Mouse (Mus musculus) brown adipose tissue, adult 24 weeks (tissue): Measurements from ENCODE around the gene AK157302. TPM values are rescaled to one million over a fixed set of nuclear protein-coding genes. Genes with fewer than 3 reads are reported as not detected.
"Not testable (repeated sequence)": the region's sequence is repeated elsewhere in the genome, so short reads cannot be mapped to it uniquely, and the experiment has no call there.

Experiments used
- H3K27ac ChIP-seq: fragments of 200-500 bp; replicated peaks from 2 replicates; pipeline ENCODE4 v1.5.1; 2012; ENCODE audit warnings: low read depth, mild to moderate bottlenecking, low read length
- H3K4me1 ChIP-seq: fragments of 200-500 bp; 2 replicates; pipeline ENCODE4 v1.6.1; 2012; ENCODE audit warnings: low read length, mixed read lengths; ENCODE audit not compliant: control insufficient read depth, insufficient read depth, insufficient read length
- H3K4me3 ChIP-seq: fragments of 200-500 bp; 2 replicates; pipeline ENCODE4 v1.5.1; 2012; ENCODE audit warnings: low read depth, mild to moderate bottlenecking, low read length, moderate library complexity; ENCODE audit not compliant: insufficient read depth
- polyA plus RNA-seq: library from polyadenylated mRNA; stranded (reverse); fragments of >200 nt; gene quantifications from 2 replicates; pipeline ENCODE4 v1.2.4, GENCODE M21; 2012; ENCODE audit not compliant: missing spikeins, insufficient read depth, insufficient read length

AK157302 gene
- 1.6 TPM in 1 of 2 replicates, not detected in the other for polyA plus RNA-seq

DNA sequence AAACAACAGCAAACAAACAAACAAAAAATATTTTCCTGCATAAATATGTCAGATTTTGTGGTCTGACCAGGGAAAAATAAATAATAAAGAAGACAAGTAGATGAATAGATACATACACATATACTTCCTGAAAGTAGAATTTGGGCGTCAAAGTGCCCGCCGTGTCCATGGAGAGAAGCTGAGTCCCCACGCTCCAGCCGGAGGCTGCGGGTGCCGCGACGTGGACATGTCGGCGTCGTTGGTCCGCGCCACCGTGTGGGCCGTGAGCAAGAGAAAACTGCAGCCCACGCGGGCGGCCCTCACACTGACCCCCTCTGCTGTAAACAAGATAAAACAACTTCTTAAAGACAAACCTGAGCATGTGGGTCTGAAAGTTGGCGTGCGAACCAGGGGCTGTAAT is at the start of gene AK157302:
Gene AK157302 (plus strand): TSS at position 144 of the 400 bp plus-strand sequence.
- Histone ChIP-seq H3K27ac (no peak within 1 kb of the TSS), H3K4me3 (no peak within 1 kb of the TSS), H3K4me1 (no peaks in the 10 kb centered on the region)

DNA sequence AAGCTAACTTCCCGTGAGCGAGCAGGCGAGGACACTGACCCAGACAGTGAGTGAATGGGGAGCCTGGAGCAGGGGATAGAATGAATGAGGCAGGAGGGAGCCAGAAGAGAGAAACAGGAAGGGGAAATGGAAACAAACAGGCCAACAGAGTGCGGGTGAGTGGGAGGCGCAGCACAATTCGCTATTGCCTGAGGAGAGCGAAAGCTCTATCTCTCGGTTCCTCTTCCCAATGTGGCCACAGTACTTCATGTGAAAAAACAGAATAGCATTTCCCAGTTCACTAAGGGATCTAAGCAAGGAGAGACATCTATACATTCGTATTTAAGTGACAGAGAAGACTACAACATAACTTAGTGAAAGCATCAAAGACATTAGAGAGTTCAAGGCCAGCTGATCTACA is 48.2 kb upstream of the AK157302 start:
- peaks cover 8% of the 10 kb centered on the region; the same call in 1 of the 2 replicates for H3K4me1 ChIP-seq
- no peak overlapping the region for H3K27ac ChIP-seq
- H3K4me3 ChIP-seq = no peak overlapping the region

DNA sequence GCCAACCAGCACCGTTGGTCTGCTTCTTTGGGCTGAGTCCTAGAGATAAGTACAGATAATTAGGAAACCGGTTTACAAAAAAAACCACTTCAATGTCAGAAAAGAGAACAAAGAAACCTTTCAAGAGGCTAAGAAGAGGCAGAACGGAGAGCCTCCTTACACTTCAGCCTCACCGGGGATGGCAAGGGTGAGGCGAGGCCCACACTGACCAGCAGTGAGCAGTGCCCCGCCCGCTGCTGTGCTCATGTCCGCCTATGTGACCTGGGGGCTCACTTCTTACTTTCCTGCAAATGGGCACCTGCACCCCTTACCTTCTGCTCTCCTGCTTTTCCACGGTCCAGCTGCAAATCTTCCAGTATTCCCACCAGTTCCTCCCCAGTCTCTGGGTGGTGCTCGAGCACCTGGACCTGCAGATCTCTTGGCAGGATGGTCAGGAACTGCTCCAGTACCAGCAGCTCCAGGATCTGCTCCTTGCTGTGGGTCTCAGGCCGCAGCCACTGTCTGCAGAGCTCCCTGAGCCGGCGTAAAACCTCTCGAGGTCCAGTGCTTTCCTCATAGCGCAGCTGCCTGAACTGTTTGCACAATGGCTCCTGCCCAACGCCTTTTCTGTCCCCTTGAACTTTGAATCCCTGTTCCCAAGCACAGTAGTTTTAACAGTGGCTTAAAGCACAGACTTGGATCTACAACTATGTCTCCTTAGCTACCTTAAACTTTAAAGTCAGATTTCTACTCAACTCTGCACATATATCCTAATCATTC is 47.0 kb upstream of the AK157302 start:
- Histone ChIP-seq H3K4me3 (no peak overlapping the region), H3K27ac (no peak overlapping the region)

GRCm38 (mm10) chr13:21453042-21453441 is 42.0 kb upstream of the AK157302 start:
- Histone ChIP-seq H3K27ac (peak overlapping the region; percentile 96), H3K4me3 (peak overlapping the region; percentile 83), H3K4me1 (peaks cover 13% of the 10 kb centered on the region; the same call in 1 of the 2 replicates)

More for the DNA sequence above, 47.0 kb upstream of the AK157302 start:
- H3K4me1 ChIP-seq = peaks cover 13% of the 10 kb centered on the region; the same call in 1 of the 2 replicates

- Histone ChIP-seq H3K4me1 (peaks cover 13% of the 10 kb centered on the region; the same call in 1 of the 2 replicates), H3K4me3 (peak within 1 kb of the TSS; percentile 83), H3K27ac (peak within 1 kb of the TSS; percentile 96)
Observed at GRCm38 (mm10) chr13:21453449-21453848, 41.6 kb upstream of the AK157302 start, which contains the start of gene Zscan26. TSS of gene Zscan26 (minus strand) at chr13:21453730.

GRCm38 (mm10) chr13:21454133-21454532 is 40.9 kb upstream of the AK157302 start:
- Histone ChIP-seq H3K27ac (no peak overlapping the region), H3K4me1 (peaks cover 10% of the 10 kb centered on the region; the same call in 1 of the 2 replicates), H3K4me3 (no peak overlapping the region)

GRCm38 (mm10) chr13:21456347-21456746 is 38.7 kb upstream of the AK157302 start:
- Histone ChIP-seq H3K27ac (no peak overlapping the region), H3K4me1 (peaks cover 8% of the 10 kb centered on the region; the same call in 1 of the 2 replicates), H3K4me3 (no peak overlapping the region)

GRCm38 (mm10) chr13:21462516-21462915 is 32.5 kb upstream of the AK157302 start:
- H3K27ac ChIP-seq, H3K4me1 ChIP-seq, H3K4me3 ChIP-seq: not testable (repeated sequence)

- H3K27ac ChIP-seq = no peak overlapping the region
- H3K4me1 ChIP-seq = 0 out of 2 replicates have a peak, but pooled peaks cover 2% of the 10 kb centered on the region
- no peak overlapping the region for H3K4me3 ChIP-seq
Observed at GRCm38 (mm10) chr13:21467336-21467735, 27.7 kb upstream of the AK157302 start.

GRCm38 (mm10) chr13:21468061-21469019 is 26.7 kb upstream of the AK157302 start, which contains the start of gene Nkapl:
TSS of gene Nkapl (minus strand) at chr13:21468509.
- Histone ChIP-seq H3K4me3 (peak within 1 kb of the TSS; percentile 74), H3K27ac (no peak within 1 kb of the TSS), H3K4me1 (0 out of 2 replicates have a peak, but pooled peaks cover 2% of the 10 kb centered on the region)

DNA sequence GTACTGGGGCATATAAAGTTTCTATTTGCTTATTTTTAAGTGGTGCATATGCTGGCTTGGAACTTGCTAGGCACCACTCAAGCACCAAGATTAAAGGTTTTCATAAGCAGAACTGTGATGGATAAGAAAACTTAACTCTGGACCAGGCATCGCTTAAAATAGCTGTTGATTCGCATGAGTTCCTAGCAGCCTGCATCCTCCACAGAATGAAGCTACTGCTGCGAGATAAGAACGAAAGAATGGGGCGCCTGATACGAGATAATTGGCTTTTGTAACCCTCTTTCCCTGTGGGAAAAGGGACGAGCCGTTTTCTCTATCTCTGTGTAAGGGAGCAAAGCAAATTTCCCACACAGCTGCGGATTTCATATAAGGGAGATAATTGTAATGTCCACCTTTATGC is 25.9 kb upstream of the AK157302 start:
- H3K4me1 ChIP-seq = 0 out of 2 replicates have a peak, but pooled peaks cover 2% of the 10 kb centered on the region
- H3K27ac ChIP-seq = no peak overlapping the region
- H3K4me3 ChIP-seq = 0 out of 2 replicates have a peak overlapping the region, but pooled peaks have one; percentile 14

DNA sequence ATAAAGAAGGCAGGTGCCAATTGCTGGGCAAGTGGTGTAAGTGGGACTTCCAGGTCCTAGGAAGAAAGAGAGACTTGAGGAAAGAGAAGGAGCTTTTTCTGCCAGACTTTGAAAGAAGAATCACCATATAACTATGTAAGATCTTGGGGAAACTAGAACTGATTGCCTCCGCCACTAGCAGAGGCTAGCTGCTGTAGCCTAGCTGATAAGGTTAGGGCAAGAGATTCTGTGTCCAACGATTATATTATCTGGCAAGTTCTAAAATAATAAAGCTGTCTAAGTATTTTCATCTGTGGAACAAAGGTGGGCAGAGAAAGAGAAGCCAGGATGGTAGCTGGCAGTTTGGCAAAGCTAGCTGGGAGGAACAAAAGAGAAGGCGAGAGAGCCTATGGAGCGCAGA is 22.6 kb upstream of the AK157302 start:
- H3K4me1 ChIP-seq = 0 out of 2 replicates have a peak, but pooled peaks cover 2% of the 10 kb centered on the region
- H3K4me3 ChIP-seq = no peak overlapping the region
- no peak overlapping the region for H3K27ac ChIP-seq

GRCm38 (mm10) chr13:21478759-21479670 is 16.0 kb upstream of the AK157302 start, which contains the start of the genes Zkscan4 and Gm10065:
TSS of gene Zkscan4 (plus strand) at chr13:21478907.
TSS of gene Gm10065 (minus strand) at chr13:21479441.
- Histone ChIP-seq H3K4me3 (peak within 1 kb of the TSS; percentile 91), H3K27ac (peak within 1 kb of the TSS; percentile 62)
- not testable (repeated sequence) for H3K4me1 ChIP-seq

- no peak overlapping the region for H3K27ac ChIP-seq
- no peaks in the 10 kb centered on the region for H3K4me1 ChIP-seq
- no peak overlapping the region for H3K4me3 ChIP-seq
Observed at GRCm38 (mm10) chr13:21486881-21487280, 8.1 kb upstream of the AK157302 start.
